Mouse (Mus musculus): ENCODE results near the gene D17H6S53E.

- TF ChIP-seq CTCF (IDR thresholded peaks at IDR 0.05; ENCODE audit: low read depth) (no peak), EP300 (IDR thresholded peaks at IDR 0.05; ENCODE audit: low read depth) (no peak)
These were observed 37.3 kb downstream of the D17H6S53E start for GRCm38 (mm10) chr17:35163326-35164081.
